Mouse (Mus musculus): ENCODE results near the gene 4930435E12Rik. TPM values are rescaled to one million over a fixed set of nuclear protein-coding genes. Genes with fewer than 3 reads are reported as not detected.

Gene 4930435E12Rik
- total RNA-seq, 1 experiment: 0.22 TPM

DNA sequence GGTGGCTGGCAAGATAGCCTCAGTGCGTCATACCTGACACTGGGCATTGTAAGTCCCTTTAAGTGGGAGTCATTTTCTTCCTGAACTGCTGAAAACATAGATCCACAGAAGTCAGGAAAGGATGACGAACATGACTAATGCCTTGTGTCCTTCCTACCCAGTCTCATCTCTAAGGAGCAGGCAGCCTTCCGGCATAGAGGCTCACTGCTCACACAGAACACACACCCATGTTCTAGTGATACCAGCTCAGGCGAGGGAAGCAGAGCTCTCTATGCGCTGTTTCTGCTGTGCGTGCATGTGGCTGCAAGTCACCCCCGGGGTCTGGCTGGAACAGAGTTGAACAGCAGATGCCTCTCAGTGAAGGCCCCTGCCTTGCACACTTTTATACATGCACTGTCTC, 43.2 kb downstream of the 4930435E12Rik start:
- H3K4me1 ChIP-seq (ENCODE audit: control insufficient read depth in 2 of 2, insufficient read depth in 2 of 2, low read length in 2 of 2, poor library complexity in 1 of 2): no peaks in the 10 kb centered on the region
- no peaks in the 10 kb centered on the region for H3K9me3 ChIP-seq (ENCODE audit: control insufficient read depth, insufficient read depth, low read depth, low read length)
- H3K4me3 ChIP-seq (ENCODE audit: insufficient read depth in 1 of 2, low read depth in 1 of 2, low read length in 2 of 2, poor library complexity in 1 of 2, severe bottlenecking in 1 of 2): no peak overlapping the region
- no peak for DNase-seq (ENCODE audit: low read depth, low spot score)
- TF ChIP-seq ZC3H11A (IDR thresholded peaks at IDR 0.05; ENCODE audit: borderline replicate concordance, low read depth, low read length) (no peak), CHD2 (IDR thresholded peaks at IDR 0.05; ENCODE audit: low read depth, low read length) (no peak), MAFK (IDR thresholded peaks at IDR 0.05; ENCODE audit: insufficient read depth, low read depth, low read length) (no peak), ZNF384 (IDR thresholded peaks at IDR 0.05; ENCODE audit: low read depth, low read length) (no peak), HCFC1 (IDR thresholded peaks at IDR 0.05; ENCODE audit: borderline replicate concordance, insufficient read depth, low read length) (no peak)
- no peak overlapping the region for H3K9ac ChIP-seq (ENCODE audit: insufficient read depth, low read depth, low read length, poor library complexity, severe bottlenecking)
- in situ Hi-C loops (cut with MboI; ENCODE audit: low sequenced_read_pairs in 2 of 2, unreplicated experiment in 2 of 2): no loop called here
- no peaks in the 10 kb centered on the region for H3K36me3 ChIP-seq (ENCODE audit: control insufficient read depth, insufficient read depth, low read length, poor library complexity, severe bottlenecking)
- H3K27ac ChIP-seq (ENCODE audit: insufficient read depth, low read depth, low read length, poor library complexity, severe bottlenecking): no peak overlapping the region

DNA sequence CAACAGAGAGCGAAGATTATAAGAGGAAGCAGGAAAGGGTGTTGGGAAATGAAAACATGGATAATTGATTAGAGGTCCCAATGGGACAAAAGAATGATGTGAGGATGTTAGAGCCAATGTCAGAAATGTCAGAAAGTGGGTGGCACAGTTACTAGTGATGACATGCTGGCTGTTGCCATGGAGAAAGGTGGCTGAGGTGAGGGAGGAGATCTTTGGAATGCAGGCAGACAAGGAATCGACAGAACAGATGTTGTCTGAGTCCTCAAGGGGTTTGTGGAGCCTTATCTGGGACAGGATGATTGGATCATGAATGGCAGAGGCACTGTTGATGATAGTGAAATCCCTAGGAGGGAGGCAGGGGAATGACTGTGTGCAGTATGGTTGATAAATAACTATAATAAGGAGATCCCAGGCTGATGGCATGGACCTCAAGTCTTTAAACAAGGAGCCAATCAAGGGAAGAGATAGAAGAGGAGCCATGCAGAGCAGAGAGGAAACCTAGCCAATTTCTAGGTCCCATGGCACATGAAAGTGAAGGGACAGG, 46.0 kb downstream of the 4930435E12Rik start:
- TF ChIP-seq ZNF384 (IDR thresholded peaks at IDR 0.05; ENCODE audit: low read depth, low read length) (no peak), CHD2 (IDR thresholded peaks at IDR 0.05; ENCODE audit: low read depth, low read length) (no peak), MAFK (IDR thresholded peaks at IDR 0.05; ENCODE audit: insufficient read depth, low read depth, low read length) (no peak), ZC3H11A (IDR thresholded peaks at IDR 0.05; ENCODE audit: borderline replicate concordance, low read depth, low read length) (no peak), HCFC1 (IDR thresholded peaks at IDR 0.05; ENCODE audit: borderline replicate concordance, insufficient read depth, low read length) (no peak)
- H3K9me3 ChIP-seq (ENCODE audit: control insufficient read depth, insufficient read depth, low read depth, low read length): no peaks in the 10 kb centered on the region
- in situ Hi-C loops (cut with MboI; ENCODE audit: low sequenced_read_pairs in 2 of 2, unreplicated experiment in 2 of 2): no loop called here
- H3K27ac ChIP-seq (ENCODE audit: insufficient read depth, low read depth, low read length, poor library complexity, severe bottlenecking): no peak overlapping the region
- H3K4me3 ChIP-seq (ENCODE audit: insufficient read depth in 1 of 2, low read depth in 1 of 2, low read length in 2 of 2, poor library complexity in 1 of 2, severe bottlenecking in 1 of 2): no peak overlapping the region
- no peak overlapping the region for H3K9ac ChIP-seq (ENCODE audit: insufficient read depth, low read depth, low read length, poor library complexity, severe bottlenecking)
- DNase-seq (ENCODE audit: low read depth, low spot score): no peak
- H3K4me1 ChIP-seq (ENCODE audit: control insufficient read depth in 2 of 2, insufficient read depth in 2 of 2, low read length in 2 of 2, poor library complexity in 1 of 2): no peaks in the 10 kb centered on the region
- no peaks in the 10 kb centered on the region for H3K36me3 ChIP-seq (ENCODE audit: control insufficient read depth, insufficient read depth, low read length, poor library complexity, severe bottlenecking)

GRCm38 (mm10) chr16:38781946-38782345, 46.6 kb downstream of the 4930435E12Rik start:
- Histone ChIP-seq H3K9ac (ENCODE audit: insufficient read depth, low read depth, low read length, poor library complexity, severe bottlenecking) (no peak overlapping the region), H3K9me3 (ENCODE audit: control insufficient read depth, insufficient read depth, low read depth, low read length) (no peaks in the 10 kb centered on the region), H3K36me3 (ENCODE audit: control insufficient read depth, insufficient read depth, low read length, poor library complexity, severe bottlenecking) (no peaks in the 10 kb centered on the region), H3K4me1 (ENCODE audit: control insufficient read depth in 2 of 2, insufficient read depth in 2 of 2, low read length in 2 of 2, poor library complexity in 1 of 2) (no peaks in the 10 kb centered on the region), H3K4me3 (ENCODE audit: insufficient read depth in 1 of 2, low read depth in 1 of 2, low read length in 2 of 2, poor library complexity in 1 of 2, severe bottlenecking in 1 of 2) (no peak overlapping the region), H3K27ac (ENCODE audit: insufficient read depth, low read depth, low read length, poor library complexity, severe bottlenecking) (no peak overlapping the region)
- no peak for DNase-seq (ENCODE audit: low read depth, low spot score)
- in situ Hi-C loops (cut with MboI; ENCODE audit: low sequenced_read_pairs in 2 of 2, unreplicated experiment in 2 of 2): no loop called here
- no peak for TF ChIP-seq ZNF384 (IDR thresholded peaks at IDR 0.05; ENCODE audit: low read depth, low read length)

GRCm38 (mm10) chr16:38780960-38781572, 47.5 kb downstream of the 4930435E12Rik start:
- H3K4me3 ChIP-seq (ENCODE audit: insufficient read depth in 1 of 2, low read depth in 1 of 2, low read length in 2 of 2, poor library complexity in 1 of 2, severe bottlenecking in 1 of 2): no peak overlapping the region
- TF ChIP-seq HCFC1 (IDR thresholded peaks at IDR 0.05; ENCODE audit: borderline replicate concordance, insufficient read depth, low read length) (no peak), CHD2 (IDR thresholded peaks at IDR 0.05; ENCODE audit: low read depth, low read length) (no peak), ZNF384 (IDR thresholded peaks at IDR 0.05; ENCODE audit: low read depth, low read length) (no peak), ZC3H11A (IDR thresholded peaks at IDR 0.05; ENCODE audit: borderline replicate concordance, low read depth, low read length) (no peak), MAFK (IDR thresholded peaks at IDR 0.05; ENCODE audit: insufficient read depth, low read depth, low read length) (no peak)

DNA sequence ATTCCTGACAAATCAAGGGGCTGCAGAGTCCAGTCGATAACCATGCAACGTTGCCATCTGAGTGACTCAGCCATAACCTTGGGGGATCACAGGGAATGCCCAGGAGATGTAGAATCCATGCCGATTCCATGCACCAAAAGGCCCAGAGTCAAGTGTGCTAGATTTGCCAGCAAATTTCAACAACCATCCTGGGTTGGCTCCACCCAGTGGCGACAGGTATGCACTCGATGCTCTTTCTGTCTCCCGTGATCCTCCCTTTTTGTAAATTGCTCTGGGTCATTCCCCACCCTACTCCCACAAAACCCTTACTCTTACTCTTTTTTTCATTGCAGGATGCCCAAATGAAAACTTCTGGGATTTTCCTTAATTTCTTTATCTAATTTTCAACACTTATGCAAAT, 52.2 kb downstream of the 4930435E12Rik start:
- in situ Hi-C loops (cut with MboI; ENCODE audit: low sequenced_read_pairs in 2 of 2, unreplicated experiment in 2 of 2): no loop called here
- Histone ChIP-seq H3K4me1 (ENCODE audit: control insufficient read depth in 2 of 2, insufficient read depth in 2 of 2, low read length in 2 of 2, poor library complexity in 1 of 2) (no peaks in the 10 kb centered on the region), H3K36me3 (ENCODE audit: control insufficient read depth, insufficient read depth, low read length, poor library complexity, severe bottlenecking) (no peaks in the 10 kb centered on the region), H3K27ac (ENCODE audit: insufficient read depth, low read depth, low read length, poor library complexity, severe bottlenecking) (no peak overlapping the region), H3K4me3 (ENCODE audit: insufficient read depth in 1 of 2, low read depth in 1 of 2, low read length in 2 of 2, poor library complexity in 1 of 2, severe bottlenecking in 1 of 2) (no peak overlapping the region), H3K9me3 (ENCODE audit: control insufficient read depth, insufficient read depth, low read depth, low read length) (no peaks in the 10 kb centered on the region), H3K9ac (ENCODE audit: insufficient read depth, low read depth, low read length, poor library complexity, severe bottlenecking) (no peak overlapping the region)
- TF ChIP-seq HCFC1 (IDR thresholded peaks at IDR 0.05; ENCODE audit: borderline replicate concordance, insufficient read depth, low read length): no peak
- no peak for TF ChIP-seq CHD2 (IDR thresholded peaks at IDR 0.05; ENCODE audit: low read depth, low read length)
- no peak for TF ChIP-seq MAFK (IDR thresholded peaks at IDR 0.05; ENCODE audit: insufficient read depth, low read depth, low read length)
- no peak for TF ChIP-seq ZNF384 (IDR thresholded peaks at IDR 0.05; ENCODE audit: low read depth, low read length)
- TF ChIP-seq ZC3H11A (IDR thresholded peaks at IDR 0.05; ENCODE audit: borderline replicate concordance, low read depth, low read length): no peak
- DNase-seq (ENCODE audit: low read depth, low spot score): no peak

More at GRCm38 (mm10) chr16:38780960-38781572, 47.5 kb downstream of the 4930435E12Rik start:
- H3K4me1 ChIP-seq (ENCODE audit: control insufficient read depth in 2 of 2, insufficient read depth in 2 of 2, low read length in 2 of 2, poor library complexity in 1 of 2): no peaks in the 10 kb centered on the region
- no peak overlapping the region for H3K27ac ChIP-seq (ENCODE audit: insufficient read depth, low read depth, low read length, poor library complexity, severe bottlenecking)
- in situ Hi-C loops (cut with MboI; ENCODE audit: low sequenced_read_pairs in 2 of 2, unreplicated experiment in 2 of 2): no loop called here
- no peak overlapping the region for H3K9ac ChIP-seq (ENCODE audit: insufficient read depth, low read depth, low read length, poor library complexity, severe bottlenecking)
- H3K36me3 ChIP-seq (ENCODE audit: control insufficient read depth, insufficient read depth, low read length, poor library complexity, severe bottlenecking): no peaks in the 10 kb centered on the region
- no peaks in the 10 kb centered on the region for H3K9me3 ChIP-seq (ENCODE audit: control insufficient read depth, insufficient read depth, low read depth, low read length)
- no peak for DNase-seq (ENCODE audit: low read depth, low spot score)

Data from ES-E14 (cell line).